ENCODE assay signal across 14 mouse cellular contexts in genomic region chr13:102113941-102114340, GRCm38 (mm10).
A peak's percentile ranks its signal among the peaks of the same experiment; 100 is the strongest.
DNase-seq lines count a peak whose midpoint lies in the region; ATAC-seq and TF ChIP-seq lines count a peak whose summit lies in the region.
"Had no signal": no experiment of that assay in that cellular context is flagged by ENCODE, and none has a peak within 500 bp of the region (broad histone marks: within the 10 kb centered on the region; RNA-seq: fewer than 3 reads in every experiment).

No protein-coding gene starts in this region.

- no peak for TF ChIP-seq POLR2A in lung, adult 2 months (IDR thresholded peaks at IDR 0.05; ENCODE audit: borderline replicate concordance, extremely low read depth, low read depth, low read length)

- H3K27ac ChIP-seq in heart, embryonic 11.5 days (ENCODE audit: low read depth, low read length): no peak overlapping the region
- 0 out of 2 replicates have a peak overlapping the region, but pooled peaks have one; percentile 26 for H3K27ac ChIP-seq in stomach, embryonic 16.5 days (ENCODE audit: low read length)
- no peak overlapping the region for H3K27ac ChIP-seq in stomach, postnatal 0 days (replicated peaks)
- H3K27ac ChIP-seq: embryonic facial prominence, embryonic 10.5 days; forebrain, embryonic 13.5 days; intestine, embryonic 15.5 days; liver, embryonic 13.5 days; midbrain, embryonic 15.5 days had no signal

- ATAC-seq in heart, embryonic 11.5 days (replicated peaks; ENCODE audit: insufficient number of reproducible peaks, low FRiP score, low TSS enrichment): no peak
- no peak for ATAC-seq in stomach, embryonic 16.5 days (ENCODE audit: insufficient read depth, low FRiP score)
- no peak for ATAC-seq in stomach, postnatal 0 days (ENCODE audit: low FRiP score, low TSS enrichment)
- ATAC-seq in activated CD4-positive, CD25-positive, alpha-beta regulatory T cell, adult 4 months: no peak
- ATAC-seq: forebrain, embryonic 13.5 days; intestine, embryonic 15.5 days; midbrain, embryonic 15.5 days; Patski had no signal

- no peak for TF ChIP-seq CTCF in stomach, postnatal 0 days (IDR thresholded peaks at IDR 0.05; ENCODE audit: low read depth)
- no peak for TF ChIP-seq CTCF in lung, adult 2 months (IDR thresholded peaks at IDR 0.05; ENCODE audit: insufficient read depth, low read length)

- WGBS in heart, embryonic 11.5 days (ENCODE audit: insufficient replicate concordance): 88% methylated on average over 5 of the region's 5 CpGs
- 71% methylated on average over 5 of the region's 5 CpGs for WGBS in stomach, embryonic 16.5 days
- WGBS in stomach, postnatal 0 days: 78% methylated on average over 5 of the region's 5 CpGs
- WGBS in lung, adult 2 months: 59% methylated on average over 5 of the region's 5 CpGs

- no peaks in the 10 kb centered on the region for H3K36me3 ChIP-seq in heart, embryonic 11.5 days (ENCODE audit: control insufficient read depth, insufficient read depth, low read length)
- no peaks in the 10 kb centered on the region for H3K36me3 ChIP-seq in stomach, embryonic 16.5 days (ENCODE audit: control insufficient read depth, insufficient read depth, low read length)
- H3K36me3 ChIP-seq in stomach, postnatal 0 days (ENCODE audit: control insufficient read depth, insufficient read depth, low read length): no peaks in the 10 kb centered on the region
- H3K36me3 ChIP-seq: embryonic facial prominence, embryonic 10.5 days; intestine, embryonic 15.5 days; liver, embryonic 13.5 days; midbrain, embryonic 15.5 days had no signal

- no peak overlapping the region for H3K4me3 ChIP-seq in heart, embryonic 11.5 days (ENCODE audit: low read depth, low read length)
- H3K4me3 ChIP-seq in stomach, embryonic 16.5 days (replicated peaks; ENCODE audit: low read length): no peak overlapping the region
- no peak overlapping the region for H3K4me3 ChIP-seq in stomach, postnatal 0 days (ENCODE audit: low read depth, low read length)
- no peak overlapping the region for H3K4me3 ChIP-seq in lung, adult 2 months (replicated peaks; ENCODE audit: extremely low read depth, low read depth, low read length)
- H3K4me3 ChIP-seq: embryonic facial prominence, embryonic 10.5 days; forebrain, embryonic 13.5 days; intestine, embryonic 15.5 days; liver, embryonic 13.5 days; midbrain, embryonic 15.5 days had no signal

- no peaks in the 10 kb centered on the region for H3K4me1 ChIP-seq in heart, embryonic 11.5 days (ENCODE audit: control insufficient read depth, insufficient read depth, low read length)
- no peaks in the 10 kb centered on the region for H3K4me1 ChIP-seq in stomach, embryonic 16.5 days (ENCODE audit: control insufficient read depth, insufficient read depth, low read length)
- no peaks in the 10 kb centered on the region for H3K4me1 ChIP-seq in stomach, postnatal 0 days (replicated peaks; ENCODE audit: control insufficient read depth, insufficient read depth)
- H3K4me1 ChIP-seq in lung, adult 2 months (ENCODE audit: control insufficient read depth, insufficient read depth, low read length): peaks cover 2% of the 10 kb centered on the region; the same call in 1 of the 2 replicates
- H3K4me1 ChIP-seq: intestine, embryonic 15.5 days; liver, embryonic 13.5 days; midbrain, embryonic 15.5 days had no signal

- no peaks in the 10 kb centered on the region for H3K27me3 ChIP-seq in heart, embryonic 11.5 days (ENCODE audit: control insufficient read depth, insufficient read depth, low read length)
- no peaks in the 10 kb centered on the region for H3K27me3 ChIP-seq in stomach, embryonic 16.5 days (ENCODE audit: control insufficient read depth, insufficient read depth, low read length)
- H3K27me3 ChIP-seq in stomach, postnatal 0 days (ENCODE audit: control insufficient read depth, insufficient read depth, low read length): no peaks in the 10 kb centered on the region
- H3K27me3 ChIP-seq: forebrain, embryonic 13.5 days; intestine, embryonic 15.5 days; liver, embryonic 13.5 days; midbrain, embryonic 15.5 days; Patski had no signal

- H3K9me3 ChIP-seq in heart, embryonic 11.5 days (replicated peaks; ENCODE audit: control insufficient read depth, low read length): no peaks in the 10 kb centered on the region
- H3K9me3 ChIP-seq in stomach, embryonic 16.5 days (replicated peaks; ENCODE audit: control insufficient read depth, low read length): no peaks in the 10 kb centered on the region
- no peaks in the 10 kb centered on the region for H3K9me3 ChIP-seq in stomach, postnatal 0 days (ENCODE audit: control insufficient read depth, low read length)
- H3K9me3 ChIP-seq: embryonic facial prominence, embryonic 10.5 days; forebrain, embryonic 13.5 days; intestine, embryonic 15.5 days; liver, embryonic 13.5 days; midbrain, embryonic 15.5 days had no signal

- TF ChIP-seq EP300 in stomach, postnatal 0 days (optimal IDR thresholded peaks at IDR 0.05): no peak

- H3K4me2 ChIP-seq in heart, embryonic 11.5 days: no peak overlapping the region
- H3K4me2 ChIP-seq in stomach, embryonic 16.5 days (ENCODE audit: low read depth, low read length): no peak overlapping the region
- H3K4me2 ChIP-seq in stomach, postnatal 0 days (replicated peaks; ENCODE audit: low read depth): no peak overlapping the region
- H3K4me2 ChIP-seq: forebrain, embryonic 13.5 days; intestine, embryonic 15.5 days; liver, embryonic 13.5 days; midbrain, embryonic 15.5 days had no signal

- H3K9ac ChIP-seq in heart, embryonic 11.5 days (ENCODE audit: low read depth, low read length): no peak overlapping the region
- no peak overlapping the region for H3K9ac ChIP-seq in stomach, embryonic 16.5 days (ENCODE audit: low read length)
- no peak overlapping the region for H3K9ac ChIP-seq in stomach, postnatal 0 days (ENCODE audit: low read length)
- H3K9ac ChIP-seq: forebrain, embryonic 13.5 days; intestine, embryonic 15.5 days; liver, embryonic 13.5 days; midbrain, embryonic 15.5 days had no signal

- DNase-seq in heart, adult 11 months: peak; percentile 96
- no peak for DNase-seq in stomach, postnatal 0 days (ENCODE audit: low spot score)
- peak; percentile 40 for DNase-seq in lung, adult 2 months
- no peak for DNase-seq in right cerebral cortex, postnatal 14 days
- no peak for DNase-seq in cerebellum, postnatal 25 days
- DNase-seq: liver, embryonic 13.5 days had no signal

Comparison
In these comparisons a context has a peak if more than half of its experiments do, and no peak if none do; other contexts are left out.
1. DNase-seq: peak in heart, adult 11 months (single experiment) and lung, adult 2 months (single experiment); none in stomach, postnatal 0 days (single experiment), right cerebral cortex, postnatal 14 days (single experiment) and cerebellum, postnatal 25 days (0 of 2).